Mouse (Mus musculus) lung, embryonic 14.5 days (tissue): ENCODE results near the gene Hoxc5. TPM values are rescaled to one million over a fixed set of nuclear protein-coding genes. Genes with fewer than 3 reads are reported as not detected.

ENCODE experiments used
- ATAC-seq: fragments of 200-750 bp; cut with Nextera tagmentation; 2 replicates; pipeline ENCODE4 v1.8.0; 2017; ENCODE audit warnings: mild to moderate bottlenecking, moderate TSS enrichment, moderate library complexity; ENCODE audit not compliant: insufficient read depth
- DNase-seq: peaks from one replicate; pipeline ENCODE4 v3.0.0-alpha.2; 2015
- H3K27ac ChIP-seq: fragments of 300-500 bp; sonication (generic); 2 replicates; pipeline ENCODE4 v1.5.1; 2014; ENCODE audit warnings: low read depth, mild to moderate bottlenecking, moderate library complexity
- H3K27me3 ChIP-seq: fragments of 300-500 bp; sonication (generic); 2 replicates; pipeline ENCODE4 v1.6.1; 2014; ENCODE audit warnings: low read length, control low read depth; ENCODE audit not compliant: insufficient read depth
- H3K36me3 ChIP-seq: fragments of 300-500 bp; sonication (generic); 2 replicates; pipeline ENCODE4 v1.6.1; 2014; ENCODE audit warnings: control low read depth; ENCODE audit not compliant: insufficient read depth
- H3K4me1 ChIP-seq: fragments of 300-500 bp; sonication (generic); 2 replicates; pipeline ENCODE4 v1.6.1; 2014; ENCODE audit warnings: antibody characterized with exemption, control low read depth; ENCODE audit not compliant: insufficient read depth
- H3K4me2 ChIP-seq: fragments of 300-500 bp; sonication (generic); 2 replicates; pipeline ENCODE4 v1.6.1; 2014; ENCODE audit warnings: mild to moderate bottlenecking
- H3K4me3 ChIP-seq: fragments of 300-500 bp; sonication (generic); 2 replicates; pipeline ENCODE4 v1.5.1; 2014; ENCODE audit warnings: low read depth, low read length
- H3K9ac ChIP-seq: fragments of 300-500 bp; sonication (generic); 2 replicates; pipeline ENCODE4 v1.6.1; 2014
- H3K9me3 ChIP-seq: fragments of 300-500 bp; sonication (generic); 2 replicates; pipeline ENCODE4 v1.6.1; 2016; ENCODE audit warnings: low read depth, low read length, control low read depth
- CTCF ChIP-seq: IDR thresholded peaks from 2 replicates; pipeline ENCODE4 v1.5.1; 2016; ENCODE audit warnings: antibody characterized with exemption, low read depth
- WGBS: fragments of 180-500 bp; shearing (Covaris S2); extraction: QIAGEN DNeasy Blood & Tissue Kit; methylation state at CpG from one replicate; pipeline ENCODE4 v1.1.7; 2014; 5-methylcytosine and 5-hydroxymethylcytosine counted together
- polyA plus RNA-seq: library from polyadenylated mRNA; unstranded; fragments of >200 nt; fragmentation: Nextera tagmentation; extraction: Ambion mirVana; gene quantifications from 2 replicates; pipeline ENCODE4 v1.2.1, GENCODE M21; 2014

The Hoxc5 gene
- polyA plus RNA-seq, 1 experiment from 2014 or later: 0.62 TPM

GRCm38 (mm10) chr15:102978615-102979515, 11.6 kb downstream of the Hoxc5 start:
- Histone ChIP-seq H3K9me3 (no peaks in the 10 kb centered on the region), H3K27ac (no peak overlapping the region), H3K4me2 (no peak overlapping the region), H3K9ac (no peak overlapping the region), H3K36me3 (no peaks in the 10 kb centered on the region), H3K4me1 (0 out of 2 replicates have a peak, but pooled peaks cover 2% of the 10 kb centered on the region), H3K27me3 (peaks cover 100% of the 10 kb centered on the region), H3K4me3 (no peak overlapping the region)
- WGBS: 1% methylated on average over 13 of the region's 13 CpGs
- ATAC-seq (no peak), DNase-seq (no peak)
- TF ChIP-seq CTCF: no peak

GRCm38 (mm10) chr15:102979936-102980335, 12.7 kb downstream of the Hoxc5 start:
- no peak overlapping the region for H3K9ac ChIP-seq
- ATAC-seq (no peak), DNase-seq (no peak)
- WGBS: 0% methylated on average over 1 of the region's 1 CpGs
- no peak overlapping the region for H3K4me2 ChIP-seq
- H3K27me3 ChIP-seq: peaks cover 100% of the 10 kb centered on the region
- 0 out of 2 replicates have a peak, but pooled peaks cover 2% of the 10 kb centered on the region for H3K4me1 ChIP-seq
- no peak overlapping the region for H3K4me3 ChIP-seq
- no peak overlapping the region for H3K27ac ChIP-seq
- no peaks in the 10 kb centered on the region for H3K36me3 ChIP-seq
- no peak for TF ChIP-seq CTCF
- no peaks in the 10 kb centered on the region for H3K9me3 ChIP-seq

- no peaks in the 10 kb centered on the region for H3K9me3 ChIP-seq
- H3K9ac ChIP-seq: no peak overlapping the region
- H3K36me3 ChIP-seq: no peaks in the 10 kb centered on the region
- ATAC-seq: no peak
- no peak for DNase-seq
- 0 out of 2 replicates have a peak, but pooled peaks cover 2% of the 10 kb centered on the region for H3K4me1 ChIP-seq
- no peak for TF ChIP-seq CTCF
- peaks cover 100% of the 10 kb centered on the region for H3K27me3 ChIP-seq
- H3K27ac ChIP-seq: no peak overlapping the region
- WGBS: 5% methylated on average over 11 of the region's 11 CpGs
- no peak overlapping the region for H3K4me2 ChIP-seq
- H3K4me3 ChIP-seq: no peak overlapping the region
Measured at GRCm38 (mm10) chr15:102980352-102980751, 13.1 kb downstream of the Hoxc5 start.

- peaks cover 100% of the 10 kb centered on the region for H3K27me3 ChIP-seq
- no peak for TF ChIP-seq CTCF
- ATAC-seq: no peak
- H3K36me3 ChIP-seq: no peaks in the 10 kb centered on the region
- no peak overlapping the region for H3K9ac ChIP-seq
- H3K4me3 ChIP-seq: peak overlapping the region; percentile 26; the same call in 1 of the 2 replicates
- 0 out of 2 replicates have a peak, but pooled peaks cover 2% of the 10 kb centered on the region for H3K4me1 ChIP-seq
- DNase-seq: no peak
- WGBS: 0% methylated on average over 14 of the region's 14 CpGs
- no peaks in the 10 kb centered on the region for H3K9me3 ChIP-seq
- no peak overlapping the region for H3K27ac ChIP-seq
- H3K4me2 ChIP-seq: peak overlapping the region; percentile 46; the same call in 1 of the 2 replicates
Measured at GRCm38 (mm10) chr15:102980912-102981311, 13.7 kb downstream of the Hoxc5 start.

GRCm38 (mm10) chr15:102981379-102982288, 14.4 kb downstream of the Hoxc5 start:
- H3K4me3 ChIP-seq: peak overlapping the region; percentile 26
- DNase-seq: no peak
- H3K9ac ChIP-seq: no peak overlapping the region
- peak overlapping the region; percentile 46 for H3K4me2 ChIP-seq
- no peaks in the 10 kb centered on the region for H3K9me3 ChIP-seq
- 0 out of 2 replicates have a peak, but pooled peaks have one; percentile 25 for ATAC-seq
- H3K27ac ChIP-seq: no peak overlapping the region
- H3K4me1 ChIP-seq: 0 out of 2 replicates have a peak, but pooled peaks cover 2% of the 10 kb centered on the region
- peaks cover 100% of the 10 kb centered on the region for H3K27me3 ChIP-seq
- H3K36me3 ChIP-seq: no peaks in the 10 kb centered on the region
- TF ChIP-seq CTCF: no peak
- WGBS: under 1% methylated on average over 88 of the region's 88 CpGs

GRCm38 (mm10) chr15:102983716-102984115, 16.5 kb downstream of the Hoxc5 start:
- H3K9ac ChIP-seq: no peak overlapping the region
- no peak overlapping the region for H3K4me2 ChIP-seq
- H3K9me3 ChIP-seq: no peaks in the 10 kb centered on the region
- no peaks in the 10 kb centered on the region for H3K36me3 ChIP-seq
- 2% methylated on average over 12 of the region's 12 CpGs for WGBS
- H3K27ac ChIP-seq: no peak overlapping the region
- H3K4me1 ChIP-seq: 0 out of 2 replicates have a peak, but pooled peaks cover 2% of the 10 kb centered on the region
- no peak for TF ChIP-seq CTCF
- H3K4me3 ChIP-seq: no peak overlapping the region
- DNase-seq (no peak), ATAC-seq (no peak)
- H3K27me3 ChIP-seq: peaks cover 100% of the 10 kb centered on the region

GRCm38 (mm10) chr15:102984521-102984920, 17.3 kb downstream of the Hoxc5 start:
- WGBS: 3% methylated on average over 10 of the region's 10 CpGs
- H3K27me3 ChIP-seq: peaks cover 100% of the 10 kb centered on the region
- no peak for TF ChIP-seq CTCF
- ATAC-seq (no peak), DNase-seq (no peak)
- no peaks in the 10 kb centered on the region for H3K36me3 ChIP-seq
- H3K9me3 ChIP-seq: no peaks in the 10 kb centered on the region
- H3K4me1 ChIP-seq: 0 out of 2 replicates have a peak, but pooled peaks cover 2% of the 10 kb centered on the region
- H3K4me2 ChIP-seq: no peak overlapping the region
- no peak overlapping the region for H3K4me3 ChIP-seq
- H3K27ac ChIP-seq: no peak overlapping the region
- no peak overlapping the region for H3K9ac ChIP-seq
